ENCODE assay signal across 7 mouse cellular contexts in the genomic region with DNA sequence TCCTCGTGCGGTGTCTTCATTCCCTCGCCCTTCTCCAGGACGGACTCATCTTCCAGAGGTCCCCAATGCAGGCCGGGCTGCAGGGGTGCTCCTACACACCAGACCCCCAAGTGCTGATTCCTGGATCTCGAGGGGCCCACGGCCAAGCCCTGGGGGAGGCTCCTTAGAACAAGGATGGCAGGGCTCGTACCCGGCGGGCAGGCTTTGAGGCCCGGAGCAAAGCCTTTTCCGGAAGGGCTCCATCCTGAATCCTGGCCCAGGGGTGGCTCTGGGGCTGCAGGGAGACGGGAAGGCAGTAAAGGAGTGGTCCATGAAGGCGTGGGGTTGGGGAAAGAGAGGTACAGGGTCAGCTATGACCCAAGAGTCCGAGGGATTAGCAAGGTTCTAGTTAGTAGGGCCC. TPM values are rescaled to one million over a fixed set of nuclear protein-coding genes. Genes with fewer than 3 reads are reported as not detected.
A peak's percentile ranks its signal among the peaks of the same experiment; 100 is the strongest.
DNase-seq lines count a peak whose midpoint lies in the region; ATAC-seq and TF ChIP-seq lines count a peak whose summit lies in the region.

No protein-coding gene starts in this region.

- H3K27me3 ChIP-seq in megakaryocyte, embryonic 14.5 days (replicated peaks): no peaks in the 10 kb centered on the region
- H3K27me3 ChIP-seq in embryonic facial prominence, embryonic 11.5 days (ENCODE audit: control insufficient read depth, insufficient read depth, low read length): no peaks in the 10 kb centered on the region
- no peaks in the 10 kb centered on the region for H3K27me3 ChIP-seq in hindbrain, embryonic 15.5 days
- no peaks in the 10 kb centered on the region for H3K27me3 ChIP-seq in myocyte (ENCODE audit: control insufficient read depth, insufficient read depth, insufficient read length)

- no peak for ATAC-seq in megakaryocyte, adult 5-6 weeks (ENCODE audit: poor library complexity, severe bottlenecking)
- peak; percentile 17; the same call in 1 of the 2 replicates for ATAC-seq in embryonic facial prominence, embryonic 11.5 days (replicated peaks; ENCODE audit: insufficient number of reproducible peaks, low FRiP score, low TSS enrichment, low read depth)
- no peak for ATAC-seq in hindbrain, embryonic 15.5 days (ENCODE audit: low FRiP score, low read depth)

- 3% methylated on average over 15 of the region's 15 CpGs for WGBS in embryonic facial prominence, embryonic 11.5 days
- 3% methylated on average over 15 of the region's 15 CpGs for WGBS in hindbrain, embryonic 15.5 days

- no peak overlapping the region; the same call in 1 of the 2 replicates for H3K27ac ChIP-seq in embryonic facial prominence, embryonic 11.5 days (replicated peaks; ENCODE audit: low read depth, low read length)
- H3K27ac ChIP-seq in hindbrain, embryonic 15.5 days (replicated peaks): peak overlapping the region; percentile 90

- TF ChIP-seq POLR2A in myocyte (IDR thresholded peaks at IDR 0.05; ENCODE audit: insufficient read length, low read depth): no peak

- H3K9me3 ChIP-seq in megakaryocyte, embryonic 14.5 days: no peaks in the 10 kb centered on the region
- H3K9me3 ChIP-seq in embryonic facial prominence, embryonic 11.5 days (replicated peaks; ENCODE audit: control insufficient read depth, low read length): no peaks in the 10 kb centered on the region
- H3K9me3 ChIP-seq in hindbrain, embryonic 15.5 days: no peaks in the 10 kb centered on the region

- peaks cover 65% of the 10 kb centered on the region for H3K36me3 ChIP-seq in megakaryocyte, embryonic 14.5 days (replicated peaks; ENCODE audit: low read length)
- peaks cover 22% of the 10 kb centered on the region for H3K36me3 ChIP-seq in embryonic facial prominence, embryonic 11.5 days (replicated peaks; ENCODE audit: control insufficient read depth, insufficient read depth, low read depth, low read length)
- H3K36me3 ChIP-seq in hindbrain, embryonic 15.5 days: peaks cover 45% of the 10 kb centered on the region
- H3K36me3 ChIP-seq in myocyte (ENCODE audit: control insufficient read depth, insufficient read depth): peaks cover 32% of the 10 kb centered on the region

- no peak for DNase-seq in embryonic facial prominence, embryonic 11.5 days (ENCODE audit: low spot score)
- no peak for DNase-seq in adrenal gland, postnatal 14 days
- DNase-seq in urinary bladder, adult 18-20 months (ENCODE audit: low spot score in 2 of 2): no peak

- H3K4me3 ChIP-seq in megakaryocyte, embryonic 14.5 days (replicated peaks): peak overlapping the region; percentile 99
- peak overlapping the region; percentile 85 for H3K4me3 ChIP-seq in embryonic facial prominence, embryonic 11.5 days (ENCODE audit: low read depth, low read length)
- peak overlapping the region; percentile 91 for H3K4me3 ChIP-seq in hindbrain, embryonic 15.5 days
- H3K4me3 ChIP-seq in myocyte: peak overlapping the region; percentile 96

- H3K79me2 ChIP-seq in myocyte (ENCODE audit: control insufficient read depth, insufficient read depth): peaks cover 55% of the 10 kb centered on the region

- H3K4me1 ChIP-seq in megakaryocyte, embryonic 14.5 days: peaks cover 72% of the 10 kb centered on the region
- no peaks in the 10 kb centered on the region for H3K4me1 ChIP-seq in embryonic facial prominence, embryonic 11.5 days (ENCODE audit: control insufficient read depth, insufficient read depth, low read length)
- H3K4me1 ChIP-seq in hindbrain, embryonic 15.5 days (replicated peaks): peaks cover 36% of the 10 kb centered on the region

- peak overlapping the region; percentile 89 for H3K9ac ChIP-seq in embryonic facial prominence, embryonic 11.5 days (replicated peaks; ENCODE audit: low read length)
- H3K9ac ChIP-seq in hindbrain, embryonic 15.5 days: peak overlapping the region; percentile 94

- peak overlapping the region; percentile 90 for H3K4me2 ChIP-seq in embryonic facial prominence, embryonic 11.5 days (ENCODE audit: low read depth, low read length)
- peak overlapping the region; percentile 98 for H3K4me2 ChIP-seq in hindbrain, embryonic 15.5 days
- peak overlapping the region; percentile 95 for H3K4me2 ChIP-seq in myocyte (ENCODE audit: low read depth)

- H3ac ChIP-seq in myocyte (ENCODE audit: control insufficient read depth, insufficient read length): peak overlapping the region; percentile 42

TF ChIP-seq in myocyte, 11 proteins besides CTCF, POLR2A, EP300 and RAD21:
- TF ChIP-seq MYOD1 (IDR thresholded peaks at IDR 0.05; ENCODE audit: control insufficient read depth in 1 of 3, insufficient read length in 2 of 3, low read depth in 2 of 3) (no peak), E2F4 (IDR thresholded peaks at IDR 0.05; ENCODE audit: insufficient read depth) (no peak), POLR2AphosphoS2 (IDR thresholded peaks at IDR 0.05; ENCODE audit: insufficient read length, low read depth) (no peak), USF1 (IDR thresholded peaks at IDR 0.05; ENCODE audit: low read depth) (no peak), CEBPB (IDR thresholded peaks at IDR 0.05; ENCODE audit: insufficient read depth, poor library complexity, severe bottlenecking) (no peak), SRF (IDR thresholded peaks at IDR 0.05; ENCODE audit: control insufficient read depth, insufficient read length, low read depth) (no peak), MAX (IDR thresholded peaks at IDR 0.05; ENCODE audit: low read depth) (no peak), MYOG (IDR thresholded peaks at IDR 0.05; ENCODE audit: control insufficient read depth in 1 of 3, insufficient read depth in 1 of 3, insufficient read length in 2 of 3, low read depth in 2 of 3) (no peak), TCF12 (IDR thresholded peaks at IDR 0.05; ENCODE audit: insufficient read depth, poor library complexity, severe bottlenecking) (no peak), TCF3 (IDR thresholded peaks at IDR 0.05; ENCODE audit: insufficient read length, low read depth) (no peak), REST (IDR thresholded peaks at IDR 0.05; ENCODE audit: insufficient read depth, insufficient read length) (no peak)

RNA-seq across cellular contexts. Expression of a gene that starts 0.4 kb away (rescaled TPM):
- 9.6 and 13.9 TPM in 2 replicates for polyA plus RNA-seq in megakaryocyte, embryonic 14.5 days (2012; ENCODE audit: insufficient read depth, low replicate concordance)
- 3.6 and 5.1 TPM in 2 replicates for total RNA-seq in megakaryocyte, adult 5-6 weeks (2015)
- 7.1 and 13.8 TPM in 2 replicates for total RNA-seq in megakaryocyte, adult 5-6 weeks (2017)
- polyA plus RNA-seq in embryonic facial prominence, embryonic 11.5 days (2014; fragmentation: Nextera tagmentation; extraction: Ambion mirVana): 3.9 and 7.3 TPM in 2 replicates
- polyA plus RNA-seq in hindbrain, embryonic 15.5 days (2015; fragmentation: Nextera tagmentation; extraction: Ambion mirVana): 12.1 and 13.4 TPM in 2 replicates
- polyA plus RNA-seq in myocyte (2012; fragmentation: generic; extraction: Trizol): 11.8 TPM
- 11.6 and 15.1 TPM in 2 replicates for total RNA-seq in adrenal gland, postnatal 14 days (2021)

RNA-seq across cellular contexts. Expression of a gene that starts 0.5 kb away (rescaled TPM):
- 43.0 and 56.1 TPM in 2 replicates for polyA plus RNA-seq in megakaryocyte, embryonic 14.5 days (2012; ENCODE audit: insufficient read depth, low replicate concordance)
- 92.0 and 93.7 TPM in 2 replicates for total RNA-seq in megakaryocyte, adult 5-6 weeks (2015)
- 78.5 and 86.1 TPM in 2 replicates for total RNA-seq in megakaryocyte, adult 5-6 weeks (2017)
- 73.7 and 83.2 TPM in 2 replicates for polyA plus RNA-seq in embryonic facial prominence, embryonic 11.5 days (2014; fragmentation: Nextera tagmentation; extraction: Ambion mirVana)
- polyA plus RNA-seq in hindbrain, embryonic 15.5 days (2015; fragmentation: Nextera tagmentation; extraction: Ambion mirVana): 86.1 and 93.4 TPM in 2 replicates
- polyA plus RNA-seq in myocyte (2012; fragmentation: generic; extraction: Trizol): 52.7 TPM
- total RNA-seq in adrenal gland, postnatal 14 days (2021): 56.0 and 63.6 TPM in 2 replicates

RNA-seq across cellular contexts. Expression of a gene that starts 12.9 kb away (rescaled TPM):
- not detected in 2 replicates for polyA plus RNA-seq in megakaryocyte, embryonic 14.5 days (2012; ENCODE audit: insufficient read depth, low replicate concordance)
- not detected in 2 replicates for total RNA-seq in megakaryocyte, adult 5-6 weeks (2015)
- total RNA-seq in megakaryocyte, adult 5-6 weeks (2017): not detected in 2 replicates
- polyA plus RNA-seq in embryonic facial prominence, embryonic 11.5 days (2014; fragmentation: Nextera tagmentation; extraction: Ambion mirVana): 0.14 TPM in 1 of 2 replicates, not detected in the other
- polyA plus RNA-seq in hindbrain, embryonic 15.5 days (2015; fragmentation: Nextera tagmentation; extraction: Ambion mirVana): 0.14 and 0.22 TPM in 2 replicates
- 6.2 TPM for polyA plus RNA-seq in myocyte (2012; fragmentation: generic; extraction: Trizol)
- total RNA-seq in adrenal gland, postnatal 14 days (2021): 14.0 and 232 TPM in 2 replicates
